Mouse (Mus musculus): ENCODE measurements around the gene Rab11fip2.

GRCm38 (mm10) chr19:59887866-59888265 is 55.6 kb downstream of the Rab11fip2 start:
- TF ChIP-seq CTCF (IDR thresholded peaks at IDR 0.05; ENCODE audit: low read depth, low read length): no peak
- TF ChIP-seq POLR2A (IDR thresholded peaks at IDR 0.05; ENCODE audit: insufficient read depth, low read length): no peak
- no peak for TF ChIP-seq EP300 (IDR thresholded peaks at IDR 0.05; ENCODE audit: insufficient read depth, low read depth, low read length)
